Mouse (Mus musculus): ENCODE results near the gene Crnkl1. TPM values are rescaled to one million over a fixed set of nuclear protein-coding genes. Genes with fewer than 3 reads are reported as not detected.

The Crnkl1 gene
- total RNA-seq, 2 experiments from 2014 or later, result 19.2 to 22.0 TPM

- DNase-seq, result no peak
These were observed 59.8 kb downstream of the Crnkl1 start for GRCm38 (mm10) chr2:145874879-145875482.

- no peak for DNase-seq
These were observed 60.9 kb downstream of the Crnkl1 start for GRCm38 (mm10) chr2:145873953-145874352.

GRCm38 (mm10) chr2:145872099-145872498 is 62.7 kb downstream of the Crnkl1 start:
- DNase-seq, result no peak

- DNase-seq, result no peak
These were observed 63.5 kb downstream of the Crnkl1 start for GRCm38 (mm10) chr2:145871308-145871707.

Small RNAs within 50 kb of the gene (microRNA-seq; reads per million reads assigned to microRNA genes)
- gene Gm25026, result not detected

Other genes with a start within 250 kb of the Crnkl1 start
- 10 to 100 TPM; 68.5 to 75.2 TPM for gene Naa20, start 32.9 kb downstream of the Crnkl1 start, total RNA-seq (2021)
- 10 to 100 TPM; 12.1 to 20.4 TPM for gene Cfap61, start 230 bp downstream of the Crnkl1 start, total RNA-seq (2021)

Data from adrenal gland, postnatal 10 days (tissue).